Mouse (Mus musculus) MEL (cell line): Measurements from ENCODE around the gene Cpm. TPM values are rescaled to one million over a fixed set of nuclear protein-coding genes. Genes with fewer than 3 reads are reported as not detected.

Experiments
- DNase-seq: peaks from one replicate; pipeline ENCODE4 v3.0.0; 2011; ENCODE audit warnings: low read depth, low spot score
- H3K27ac ChIP-seq: 2 replicates; pipeline ENCODE4 v1.5.1; 2012; ENCODE audit warnings: low read depth, mild to moderate bottlenecking, control low read depth, low read length, moderate library complexity; ENCODE audit not compliant: control insufficient read depth
- H3K27me3 ChIP-seq, 2 experiments: fragments of 150-350 bp in 1 of 2; sonication (generic) in 1 of 2; 2 replicates each; pipeline ENCODE4 v1.6.1; 2012; ENCODE audit warnings: low read length in 2 of 2, mild to moderate bottlenecking in 2 of 2, improper control_type of control experiment in 1 of 2, moderate library complexity in 1 of 2; ENCODE audit not compliant: insufficient read depth in 2 of 2, control insufficient read depth in 1 of 2
- H3K36me3 ChIP-seq, 2 experiments: 2 replicates each; pipeline ENCODE4 v1.6.1; 2012 to 2014; ENCODE audit warnings: low read length in 2 of 2, improper control_type of control experiment in 1 of 2, inconsistent platforms in 1 of 2, mild to moderate bottlenecking in 1 of 2; ENCODE audit not compliant: insufficient read depth in 2 of 2, control insufficient read depth in 1 of 2
- H3K4me1 ChIP-seq, 2 experiments: fragments of 150-350 bp in 1 of 2; sonication (generic) in 1 of 2; 2 replicates each; pipeline ENCODE4 v1.6.1; 2012; ENCODE audit warnings: low read length in 2 of 2, improper control_type of control experiment in 1 of 2, mild to moderate bottlenecking in 1 of 2; ENCODE audit not compliant: insufficient read depth in 2 of 2, control insufficient read depth in 1 of 2
- H3K4me3 ChIP-seq, 2 experiments: fragments of 150-350 bp in 1 of 2; sonication (generic) in 1 of 2; 2 replicates each; pipeline ENCODE4 v1.5.1; 2012; ENCODE audit warnings: low read depth in 2 of 2, low read length in 2 of 2, mild to moderate bottlenecking in 2 of 2, moderate library complexity in 2 of 2, control low read depth in 1 of 2, improper control_type of control experiment in 1 of 2; ENCODE audit not compliant: control insufficient read depth in 1 of 2, insufficient read depth in 1 of 2
- H3K79me2 ChIP-seq: 2 replicates; pipeline ENCODE4 v1.6.1; 2012; ENCODE audit warnings: mild to moderate bottlenecking, low read length, moderate library complexity; ENCODE audit not compliant: control insufficient read depth, poor library complexity, insufficient read depth
- H3K9ac ChIP-seq: 2 replicates; pipeline ENCODE4 v1.6.1; 2012; ENCODE audit warnings: low read depth, mild to moderate bottlenecking, control low read depth, low read length, moderate library complexity; ENCODE audit not compliant: control insufficient read depth, poor library complexity, severe bottlenecking
- H3K9me3 ChIP-seq: fragments of 150-350 bp; sonication (generic); replicated peaks from 2 replicates; pipeline ENCODE4 v1.6.1; 2012; ENCODE audit warnings: mild to moderate bottlenecking, low read length, improper control_type of control experiment, moderate library complexity; ENCODE audit not compliant: insufficient read depth
- CHD2 ChIP-seq: IDR thresholded peaks from 2 replicates; pipeline ENCODE4 v1.6.1; 2011; ENCODE audit warnings: low read length, improper control_type of control experiment
- CTCF ChIP-seq, 3 experiments: IDR thresholded peaks in 2 of 3; conservative IDR thresholded peaks in 1 of 3; 2 replicates each; pipeline ENCODE4 v1.5.1; 2011 to 2012; ENCODE audit warnings: low read length in 3 of 3, low read depth in 2 of 3, mild to moderate bottlenecking in 2 of 3, improper control_type of control experiment in 1 of 3, inconsistent platforms in 1 of 3, mixed read lengths in 1 of 3, moderate library complexity in 1 of 3; ENCODE audit not compliant: control insufficient read depth in 1 of 3, insufficient read depth in 1 of 3, poor library complexity in 1 of 3, severe bottlenecking in 1 of 3
- E2F4 ChIP-seq: IDR thresholded peaks from 2 replicates; pipeline ENCODE4 v1.6.1; 2011; ENCODE audit warnings: low read depth, low read length, improper control_type of control experiment, borderline replicate concordance
- EP300 ChIP-seq, 2 experiments: IDR thresholded peaks; 2 replicates each; pipeline ENCODE4 v1.6.1; 2011; ENCODE audit warnings: improper control_type of control experiment in 2 of 2, low read length in 2 of 2, low read depth in 1 of 2, mild to moderate bottlenecking in 1 of 2
- GABPA ChIP-seq: IDR thresholded peaks from 2 replicates; pipeline ENCODE4 v1.6.1; 2012; ENCODE audit warnings: low read depth, mild to moderate bottlenecking, inconsistent platforms, low read length, improper control_type of control experiment, moderate library complexity
- GATA1 ChIP-seq: IDR thresholded peaks from 2 replicates; pipeline ENCODE4 v1.6.1; 2011; ENCODE audit warnings: low read depth, low read length, improper control_type of control experiment
- HCFC1 ChIP-seq: IDR thresholded peaks from 2 replicates; pipeline ENCODE4 v1.6.1; 2012; ENCODE audit warnings: low read depth, mild to moderate bottlenecking, inconsistent platforms, low read length, improper control_type of control experiment, moderate library complexity
- KAT2A ChIP-seq: conservative IDR thresholded peaks from 2 replicates; pipeline ENCODE4 v1.6.1; 2012; ENCODE audit warnings: low read depth, low read length, improper control_type of control experiment, inconsistent platforms
- MEF2A ChIP-seq: IDR thresholded peaks from 2 replicates; pipeline ENCODE4 v1.6.1; 2014; ENCODE audit warnings: low read depth, mild to moderate bottlenecking, inconsistent platforms, low read length, improper control_type of control experiment; ENCODE audit not compliant: poor library complexity, insufficient replicate concordance, severe bottlenecking; ENCODE audit errors: extremely low read depth
- MXI1 ChIP-seq: IDR thresholded peaks from 2 replicates; pipeline ENCODE4 v1.6.1; 2011; ENCODE audit warnings: mild to moderate bottlenecking, low read depth, low read length, improper control_type of control experiment
- MYC ChIP-seq: IDR thresholded peaks from 2 replicates; pipeline ENCODE4 v1.6.1; 2011; ENCODE audit warnings: low read depth, mild to moderate bottlenecking, low read length, improper control_type of control experiment, moderate library complexity
- NELFE ChIP-seq: IDR thresholded peaks from 2 replicates; pipeline ENCODE4 v1.6.1; 2011; ENCODE audit warnings: low read depth, low read length, improper control_type of control experiment
- NRF1 ChIP-seq: IDR thresholded peaks from 2 replicates; pipeline ENCODE4 v1.6.1; 2014; ENCODE audit warnings: low read depth, mild to moderate bottlenecking, inconsistent platforms, low read length, improper control_type of control experiment, moderate library complexity; ENCODE audit not compliant: poor library complexity, insufficient read depth, severe bottlenecking
- POLR2A ChIP-seq, 2 experiments: IDR thresholded peaks; 2 replicates each; pipeline ENCODE4 v1.6.1; 2011 to 2012; ENCODE audit warnings: low read length in 2 of 2, mild to moderate bottlenecking in 2 of 2, control low read depth in 1 of 2, improper control_type of control experiment in 1 of 2, low read depth in 1 of 2, moderate library complexity in 1 of 2; ENCODE audit not compliant: control insufficient read depth in 1 of 2, insufficient read depth in 1 of 2, poor library complexity in 1 of 2
- POLR2AphosphoS2 ChIP-seq: IDR thresholded peaks from 2 replicates; pipeline ENCODE4 v1.6.1; 2011; ENCODE audit warnings: low read length, improper control_type of control experiment
- POLR2AphosphoS5 ChIP-seq: IDR thresholded peaks from 2 replicates; pipeline ENCODE4 v1.6.1; 2012; ENCODE audit warnings: low read depth, borderline replicate concordance, mild to moderate bottlenecking, inconsistent platforms, low read length, moderate library complexity, mixed read lengths
- RAD21 ChIP-seq: IDR thresholded peaks from 2 replicates; pipeline ENCODE4 v1.6.1; 2011; ENCODE audit warnings: mild to moderate bottlenecking, low read depth, low read length, improper control_type of control experiment
- RCOR1 ChIP-seq: IDR thresholded peaks from 2 replicates; pipeline ENCODE4 v1.6.1; 2012; ENCODE audit warnings: low read depth, mild to moderate bottlenecking, inconsistent platforms, low read length, improper control_type of control experiment
- SMC3 ChIP-seq: IDR thresholded peaks from 2 replicates; pipeline ENCODE4 v1.6.1; 2011; ENCODE audit warnings: low read depth, low read length, improper control_type of control experiment
- TBP ChIP-seq: IDR thresholded peaks from 2 replicates; pipeline ENCODE4 v1.8.0; 2011; ENCODE audit warnings: low read depth, low read length, improper control_type of control experiment
- TCF12 ChIP-seq: IDR thresholded peaks from 2 replicates; pipeline ENCODE4 v1.6.1; 2014; ENCODE audit warnings: low read depth, mild to moderate bottlenecking, inconsistent platforms, low read length, improper control_type of control experiment, moderate library complexity
- UBTF ChIP-seq: IDR thresholded peaks from 2 replicates; pipeline ENCODE4 v1.6.1; 2012; ENCODE audit warnings: low read depth, mild to moderate bottlenecking, inconsistent platforms, low read length, improper control_type of control experiment, moderate library complexity, borderline replicate concordance; ENCODE audit not compliant: insufficient read depth
- USF2 ChIP-seq, 2 experiments: IDR thresholded peaks; 2 replicates each; pipeline ENCODE4 v1.6.1; 2011 to 2012; ENCODE audit warnings: improper control_type of control experiment in 2 of 2, low read length in 2 of 2, borderline replicate concordance in 1 of 2, inconsistent platforms in 1 of 2, low read depth in 1 of 2, mild to moderate bottlenecking in 1 of 2; ENCODE audit not compliant: insufficient read depth in 1 of 2
- ZC3H11A ChIP-seq: IDR thresholded peaks from 2 replicates; pipeline ENCODE4 v1.6.1; 2012; ENCODE audit warnings: low read depth, mild to moderate bottlenecking, inconsistent platforms, low read length, improper control_type of control experiment
- ZMIZ1 ChIP-seq: IDR thresholded peaks from 2 replicates; pipeline ENCODE4 v1.6.1; 2012; ENCODE audit warnings: low read depth, mild to moderate bottlenecking, inconsistent platforms, low read length, improper control_type of control experiment, moderate library complexity
- ZNF384 ChIP-seq: IDR thresholded peaks from 2 replicates; pipeline ENCODE4 v1.6.1; 2012; ENCODE audit warnings: low read depth, mild to moderate bottlenecking, inconsistent platforms, low read length, improper control_type of control experiment
- polyA plus RNA-seq, 2 experiments: library from polyadenylated mRNA; stranded (reverse) in 1 of 2; unstranded in 1 of 2; fragments of >175 nt in 1 of 2; fragments of >200 nt in 1 of 2; gene quantifications; 2 replicates each; pipeline versions ENCODE4 v1.2.1 to v1.2.4; 2012; ENCODE audit warnings: low replicate concordance in 2 of 2, low read depth in 1 of 2; ENCODE audit not compliant: insufficient read length in 2 of 2, insufficient read depth in 1 of 2, missing spikeins in 1 of 2
- total RNA-seq: library from RNA; depleted of rRNA; stranded (reverse); fragments of 300-350 nt; gene quantifications from 2 replicates; pipeline ENCODE4 v1.2.3, GENCODE M21; 2012

Gene Cpm
- total and polyA plus RNA-seq, 3 experiments: 0.04 to 0.40 TPM; not detected in 1

GRCm38 (mm10) chr10:117621616-117622533 lies 7.4 kb upstream of the Cpm start:
- no peak for TF ChIP-seq POLR2AphosphoS5
- no peak for TF ChIP-seq RCOR1
- TF ChIP-seq MYC: no peak
- TF ChIP-seq USF2 (IDR thresholded peaks at IDR 0.05; ENCODE audit: borderline replicate concordance in 1 of 2, insufficient read depth in 1 of 2, low read depth in 1 of 2, low read length in 2 of 2): no peak
- TF ChIP-seq MXI1: no peak
- TF ChIP-seq GATA1: no peak
- TF ChIP-seq NELFE: no peak
- no peak for TF ChIP-seq HCFC1
- no peak for TF ChIP-seq EP300 (IDR thresholded peaks at IDR 0.05; ENCODE audit: low read depth in 1 of 2, low read length in 2 of 2)
- no peak for TF ChIP-seq ZC3H11A
- no peak for TF ChIP-seq MEF2A
- TF ChIP-seq CHD2: no peak
- no peak for TF ChIP-seq GABPA
- TF ChIP-seq POLR2A (IDR thresholded peaks at IDR 0.05; ENCODE audit: control insufficient read depth in 1 of 2, insufficient read depth in 1 of 2, low read depth in 1 of 2, low read length in 2 of 2, poor library complexity in 1 of 2): no peak
- TF ChIP-seq NRF1: no peak
- no peak overlapping the region for H3K27ac ChIP-seq

GRCm38 (mm10) chr10:117623358-117623757 lies 5.9 kb upstream of the Cpm start:
- Histone ChIP-seq H3K4me1 (no peaks in the 10 kb centered on the region), H3K9me3 (no peaks in the 10 kb centered on the region), H3K36me3 (no peaks in the 10 kb centered on the region), H3K4me3 (no peak overlapping the region), H3K79me2 (no peaks in the 10 kb centered on the region), H3K27me3 (no peaks in the 10 kb centered on the region), H3K27ac (no peak overlapping the region), H3K9ac (no peak overlapping the region)
- no peak for DNase-seq
- no peak for TF ChIP-seq E2F4
- TF ChIP-seq GABPA: no peak
- no peak for TF ChIP-seq TBP
- no peak for TF ChIP-seq UBTF
- no peak for TF ChIP-seq CHD2
- TF ChIP-seq RAD21: no peak
- TF ChIP-seq EP300 (IDR thresholded peaks at IDR 0.05; ENCODE audit: low read depth in 1 of 2, low read length in 2 of 2): no peak
- no peak for TF ChIP-seq POLR2A (IDR thresholded peaks at IDR 0.05; ENCODE audit: control insufficient read depth in 1 of 2, insufficient read depth in 1 of 2, low read depth in 1 of 2, low read length in 2 of 2, poor library complexity in 1 of 2)
- TF ChIP-seq POLR2AphosphoS2: no peak
- no peak for TF ChIP-seq MEF2A
- no peak for TF ChIP-seq KAT2A
- TF ChIP-seq CTCF (IDR thresholded peaks at IDR 0.05 in 2 of 3, conservative IDR thresholded peaks at IDR 0.05 in 1 of 3; ENCODE audit: control insufficient read depth in 1 of 3, insufficient read depth in 1 of 3, low read depth in 2 of 3, low read length in 3 of 3, poor library complexity in 1 of 3, severe bottlenecking in 1 of 3): no peak
- no peak for TF ChIP-seq TCF12
- no peak for TF ChIP-seq ZNF384
- no peak for TF ChIP-seq RCOR1
- TF ChIP-seq SMC3: no peak
- TF ChIP-seq ZC3H11A: no peak
- no peak for TF ChIP-seq USF2 (IDR thresholded peaks at IDR 0.05; ENCODE audit: borderline replicate concordance in 1 of 2, insufficient read depth in 1 of 2, low read depth in 1 of 2, low read length in 2 of 2)
- no peak for TF ChIP-seq ZMIZ1

More at GRCm38 (mm10) chr10:117621616-117622533, 7.4 kb upstream of the Cpm start:
- Histone ChIP-seq H3K27me3 (no peaks in the 10 kb centered on the region), H3K79me2 (no peaks in the 10 kb centered on the region), H3K9me3 (no peaks in the 10 kb centered on the region), H3K36me3 (no peaks in the 10 kb centered on the region), H3K9ac (no peak overlapping the region), H3K4me3 (no peak overlapping the region), H3K4me1 (no peaks in the 10 kb centered on the region)
- no peak for DNase-seq
